Mouse (Mus musculus): ENCODE data around the gene Coq7. TPM values are rescaled to one million over a fixed set of nuclear protein-coding genes. Genes with fewer than 3 reads are reported as not detected.

Coq7 gene
- 131 and 134 TPM in 2 replicates for polyA plus RNA-seq (2016; fragmentation: Nextera tagmentation; extraction: Ambion mirVana)

- H3K9me3 ChIP-seq (replicated peaks), result no peaks in the 10 kb centered on the region
Observed at GRCm38 (mm10) chr7:118533178-118533578, at the start of gene Coq7. Gene Coq7, minus strand, starts transcription at chr7:118533356.

DNA sequence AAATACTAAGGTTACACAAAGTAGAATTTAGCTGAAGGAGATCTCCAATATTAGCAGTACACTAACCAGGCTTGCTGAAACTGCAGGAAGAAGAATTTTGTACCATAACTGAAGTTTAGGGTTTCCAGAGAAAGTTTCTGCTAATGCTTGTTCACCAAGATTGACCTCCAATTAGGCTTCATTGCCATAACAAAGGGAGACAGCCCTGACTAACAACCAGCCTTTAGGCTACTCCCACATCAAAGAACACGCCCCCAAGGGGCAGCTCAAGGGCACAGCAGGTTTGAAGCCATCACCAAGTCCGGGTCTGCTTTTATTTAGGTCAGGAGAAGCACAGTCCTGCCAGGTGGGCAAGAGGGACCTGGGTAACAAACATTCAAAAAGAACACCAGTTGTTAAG lies 46.8 kb upstream of the Coq7 start:
- Histone ChIP-seq H3K27me3 (ENCODE audit: low read depth, poor library complexity, severe bottlenecking) (no peaks in the 10 kb centered on the region), H3K9me3 (replicated peaks) (no peaks in the 10 kb centered on the region; the same call in 1 of the 2 replicates), H3K4me3 (no peak overlapping the region), H3K36me3 (peaks cover 16% of the 10 kb centered on the region), H3K27ac (no peak overlapping the region), H3K4me1 (peaks cover 23% of the 10 kb centered on the region)
- 68% methylated on average over 2 of the region's 2 CpGs for WGBS
- DNase-seq (ENCODE audit: low spot score), result no peak

More at GRCm38 (mm10) chr7:118533178-118533578, at the start of gene Coq7:
- under 1% methylated on average over 31 of the region's 31 CpGs for WGBS
- peak within 1 kb of the TSS; percentile 85 for H3K4me3 ChIP-seq
- H3K36me3 ChIP-seq, result peaks cover 10% of the 10 kb centered on the region
- peaks cover 9% of the 10 kb centered on the region; the same call in 1 of the 2 replicates for H3K4me1 ChIP-seq
- H3K27me3 ChIP-seq (ENCODE audit: low read depth, poor library complexity, severe bottlenecking), result no peaks in the 10 kb centered on the region
- H3K27ac ChIP-seq, result peak within 1 kb of the TSS; percentile 99
- DNase-seq (ENCODE audit: low spot score), result peak; percentile 95

- Histone ChIP-seq H3K4me1 (peaks cover 8% of the 10 kb centered on the region), H3K36me3 (peaks cover 16% of the 10 kb centered on the region), H3K27me3 (ENCODE audit: low read depth, poor library complexity, severe bottlenecking) (no peaks in the 10 kb centered on the region), H3K27ac (peak overlapping the region; percentile 56), H3K4me3 (no peak overlapping the region), H3K9me3 (replicated peaks) (no peaks in the 10 kb centered on the region; the same call in 1 of the 2 replicates)
- 78% methylated on average over 3 of the region's 3 CpGs for whole genome bisulfite sequencing
- no peak for DNase-seq (ENCODE audit: low spot score)
Observed at GRCm38 (mm10) chr7:118578269-118578668, 45.1 kb upstream of the Coq7 start.

DNA sequence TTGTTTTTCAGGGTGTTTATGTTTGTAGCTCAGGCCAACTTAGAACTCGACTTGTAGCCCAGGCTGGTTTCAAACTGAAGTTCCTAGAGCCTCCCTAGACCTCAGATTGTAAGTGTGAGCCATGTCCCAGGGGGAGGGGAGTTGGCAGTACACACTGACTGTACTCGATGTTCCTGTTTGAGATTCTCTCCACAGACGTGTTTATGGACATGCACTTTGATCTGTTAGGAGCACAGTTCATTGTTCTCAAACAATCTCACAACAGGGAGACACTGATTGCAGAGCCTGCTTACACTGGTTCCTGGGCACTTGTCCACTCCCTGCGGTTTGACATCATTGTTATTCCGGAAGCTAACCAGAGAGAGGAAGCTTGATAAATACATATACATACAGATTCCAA lies 38.9 kb upstream of the Coq7 start:
- H3K36me3 ChIP-seq, result no peaks in the 10 kb centered on the region
- WGBS, result 78% methylated on average over 5 of the region's 5 CpGs

GRCm38 (mm10) chr7:118571350-118571749 lies 38.2 kb upstream of the Coq7 start:
- no peak overlapping the region for H3K27ac ChIP-seq

More for the DNA sequence above, 38.9 kb upstream of the Coq7 start:
- Histone ChIP-seq H3K9me3 (replicated peaks) (no peaks in the 10 kb centered on the region), H3K27ac (no peak overlapping the region), H3K4me1 (no peaks in the 10 kb centered on the region), H3K4me3 (no peak overlapping the region), H3K27me3 (ENCODE audit: low read depth, poor library complexity, severe bottlenecking) (no peaks in the 10 kb centered on the region)
- no peak for DNase-seq (ENCODE audit: low spot score)

GRCm38 (mm10) chr7:118569121-118569543 lies 36.0 kb upstream of the Coq7 start:
- Histone ChIP-seq H3K36me3 (peaks cover 4% of the 10 kb centered on the region; the same call in 1 of the 2 replicates), H3K4me1 (no peaks in the 10 kb centered on the region), H3K27ac (no peak overlapping the region), H3K27me3 (ENCODE audit: low read depth, poor library complexity, severe bottlenecking) (no peaks in the 10 kb centered on the region), H3K9me3 (replicated peaks) (no peaks in the 10 kb centered on the region), H3K4me3 (no peak overlapping the region)
- 87% methylated on average over 6 of the region's 6 CpGs for WGBS
- DNase-seq (ENCODE audit: low spot score), result no peak

More at GRCm38 (mm10) chr7:118571350-118571749, 38.2 kb upstream of the Coq7 start:
- Histone ChIP-seq H3K9me3 (replicated peaks) (no peaks in the 10 kb centered on the region), H3K27me3 (ENCODE audit: low read depth, poor library complexity, severe bottlenecking) (no peaks in the 10 kb centered on the region), H3K4me3 (no peak overlapping the region), H3K36me3 (no peaks in the 10 kb centered on the region), H3K4me1 (no peaks in the 10 kb centered on the region)
- 61% methylated on average over 5 of the region's 5 CpGs for WGBS
- DNase-seq (ENCODE audit: low spot score), result no peak

DNA sequence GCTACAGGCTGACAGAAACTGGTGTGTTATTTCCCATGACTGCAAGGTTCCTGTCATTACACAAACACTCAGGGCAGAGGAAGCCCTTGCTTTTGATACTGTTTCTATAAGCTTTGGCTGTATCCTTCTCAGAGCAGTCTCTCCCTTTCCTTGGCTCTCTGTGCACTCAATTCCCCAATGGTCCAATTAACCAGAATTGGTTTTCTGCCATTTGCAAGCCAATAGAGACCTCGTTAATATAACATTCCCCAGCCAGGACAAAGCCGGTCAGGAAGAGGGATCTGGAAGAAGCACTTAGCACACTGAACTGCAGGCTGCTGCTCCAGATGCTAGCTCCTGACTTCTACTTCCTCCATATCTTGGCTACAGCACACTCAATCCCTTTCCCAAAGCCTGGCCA lies 21.1 kb upstream of the Coq7 start:
- Histone ChIP-seq H3K27ac (no peak overlapping the region), H3K27me3 (ENCODE audit: low read depth, poor library complexity, severe bottlenecking) (no peaks in the 10 kb centered on the region), H3K4me1 (no peaks in the 10 kb centered on the region), H3K9me3 (replicated peaks) (0 out of 2 replicates have a peak, but pooled peaks cover 3% of the 10 kb centered on the region), H3K4me3 (no peak overlapping the region), H3K36me3 (peaks cover 28% of the 10 kb centered on the region)
- DNase-seq (ENCODE audit: low spot score), result no peak
- WGBS, result 86% methylated on average over 2 of the region's 2 CpGs

DNA sequence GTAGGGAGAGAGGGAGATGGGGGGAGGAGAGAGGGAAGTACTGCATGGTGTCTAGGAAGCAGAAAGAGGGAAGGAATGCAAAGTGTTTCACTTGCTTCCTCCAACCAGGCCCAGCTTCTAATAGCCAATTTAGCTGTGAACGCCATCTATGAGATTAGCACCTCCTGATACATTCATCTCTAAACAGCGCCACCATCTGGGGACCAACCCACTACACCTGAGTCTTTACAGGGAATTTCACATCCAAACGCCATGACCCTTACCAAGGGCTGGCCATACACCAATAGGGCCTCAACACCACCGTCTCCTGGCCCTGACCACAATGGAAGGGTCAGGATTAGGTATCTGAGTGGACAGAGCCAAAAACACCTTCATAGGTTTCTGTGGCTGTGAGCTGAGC lies 20.7 kb upstream of the Coq7 start:
- DNase-seq (ENCODE audit: low spot score), result no peak
- Histone ChIP-seq H3K9me3 (replicated peaks) (0 out of 2 replicates have a peak, but pooled peaks cover 3% of the 10 kb centered on the region), H3K4me3 (no peak overlapping the region), H3K36me3 (peaks cover 30% of the 10 kb centered on the region), H3K27me3 (ENCODE audit: low read depth, poor library complexity, severe bottlenecking) (no peaks in the 10 kb centered on the region), H3K4me1 (no peaks in the 10 kb centered on the region), H3K27ac (no peak overlapping the region)
- WGBS, result 71% methylated on average over 4 of the region's 4 CpGs

DNA sequence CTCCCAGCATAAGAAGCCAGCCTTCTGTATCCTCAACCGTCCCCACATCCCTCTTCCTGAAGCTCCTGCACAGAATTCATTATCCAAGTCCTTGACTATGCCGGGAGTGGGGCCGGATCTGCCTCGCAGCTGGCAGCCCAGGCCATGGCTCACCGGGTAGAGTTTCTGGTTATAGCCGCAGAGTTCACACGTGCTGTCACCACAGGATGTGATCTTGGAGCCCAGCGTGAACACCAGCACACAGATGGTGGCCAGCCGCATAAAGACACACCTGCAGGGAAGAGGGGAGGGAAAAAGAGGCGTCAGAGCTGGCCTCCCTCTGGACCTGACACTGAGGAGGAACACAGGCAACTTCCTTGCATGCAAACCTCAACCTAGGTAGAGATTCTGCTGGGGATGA lies 14.3 kb upstream of the Coq7 start:
- Histone ChIP-seq H3K27me3 (ENCODE audit: low read depth, poor library complexity, severe bottlenecking) (no peaks in the 10 kb centered on the region), H3K27ac (no peak overlapping the region), H3K4me3 (no peak overlapping the region), H3K4me1 (no peaks in the 10 kb centered on the region), H3K9me3 (replicated peaks) (0 out of 2 replicates have a peak, but pooled peaks cover under 1% of the 10 kb centered on the region), H3K36me3 (peaks cover 31% of the 10 kb centered on the region)
- no peak for DNase-seq (ENCODE audit: low spot score)
- WGBS, result 73% methylated on average over 10 of the region's 10 CpGs

GRCm38 (mm10) chr7:118544128-118544527 lies 11.0 kb upstream of the Coq7 start:
- no peak overlapping the region for H3K27ac ChIP-seq
- no peaks in the 10 kb centered on the region for H3K4me1 ChIP-seq
- H3K4me3 ChIP-seq, result no peak overlapping the region
- 0 out of 2 replicates have a peak, but pooled peaks cover 12% of the 10 kb centered on the region for H3K36me3 ChIP-seq
- H3K27me3 ChIP-seq (ENCODE audit: low read depth, poor library complexity, severe bottlenecking), result no peaks in the 10 kb centered on the region
- no peak for DNase-seq (ENCODE audit: low spot score)
- WGBS, result 93% methylated on average over 4 of the region's 4 CpGs
- H3K9me3 ChIP-seq (replicated peaks), result no peaks in the 10 kb centered on the region

GRCm38 (mm10) chr7:118535076-118535475 lies 1.9 kb upstream of the Coq7 start:
- H3K4me3 ChIP-seq, result no peak overlapping the region
- no peaks in the 10 kb centered on the region for H3K36me3 ChIP-seq
- H3K4me1 ChIP-seq, result peaks cover 9% of the 10 kb centered on the region; the same call in 1 of the 2 replicates
- no peaks in the 10 kb centered on the region for H3K27me3 ChIP-seq (ENCODE audit: low read depth, poor library complexity, severe bottlenecking)
- no peak overlapping the region for H3K27ac ChIP-seq
- WGBS, result 90% methylated on average over 4 of the region's 4 CpGs
- no peak for DNase-seq (ENCODE audit: low spot score)
- no peaks in the 10 kb centered on the region for H3K9me3 ChIP-seq (replicated peaks)

GRCm38 (mm10) chr7:118534326-118534725 lies 1.2 kb upstream of the Coq7 start:
- Histone ChIP-seq H3K36me3 (0 out of 2 replicates have a peak, but pooled peaks cover 1% of the 10 kb centered on the region), H3K4me1 (peaks cover 9% of the 10 kb centered on the region; the same call in 1 of the 2 replicates), H3K9me3 (replicated peaks) (no peaks in the 10 kb centered on the region), H3K27ac (no peak overlapping the region), H3K4me3 (no peak overlapping the region), H3K27me3 (ENCODE audit: low read depth, poor library complexity, severe bottlenecking) (no peaks in the 10 kb centered on the region)
- 70% methylated on average over 3 of the region's 3 CpGs for WGBS
- no peak for DNase-seq (ENCODE audit: low spot score)

- H3K4me3 ChIP-seq, result peak overlapping the region; percentile 85
- DNase-seq (ENCODE audit: low spot score), result peak; percentile 99
- no peaks in the 10 kb centered on the region for H3K27me3 ChIP-seq (ENCODE audit: low read depth, poor library complexity, severe bottlenecking)
- peaks cover 9% of the 10 kb centered on the region; the same call in 1 of the 2 replicates for H3K4me1 ChIP-seq
- H3K9me3 ChIP-seq (replicated peaks), result no peaks in the 10 kb centered on the region
- peaks cover 15% of the 10 kb centered on the region for H3K36me3 ChIP-seq
- 1% methylated on average over 36 of the region's 36 CpGs for WGBS
- H3K27ac ChIP-seq, result peak overlapping the region; percentile 99
Observed at GRCm38 (mm10) chr7:118532519-118533177, 508 bp downstream of the Coq7 start.

Data from limb, embryonic 10.5 days (tissue).